Mouse (Mus musculus): Measurements from ENCODE around the gene Chrna3.
A peak's percentile ranks its signal among the peaks of the same experiment; 100 is the strongest.

GRCm38 (mm10) chr9:55046764-55047163, 20.4 kb upstream of the Chrna3 start:
- TF ChIP-seq EP300 (IDR thresholded peaks at IDR 0.05; ENCODE audit: low read depth) (no peak), CTCF (IDR thresholded peaks at IDR 0.05; ENCODE audit: low read depth) (peak; percentile 46)

Data from liver, postnatal 0 days (tissue).